Mouse (Mus musculus) myocyte (in vitro differentiated cells): ENCODE measurements around the gene Akr1a1.

ENCODE experiments used
- MYOG ChIP-seq, 3 experiments: IDR thresholded peaks; one replicate each; pipeline ENCODE4 v1.6.1; 2011; ENCODE audit warnings: control low read depth in 2 of 3, low read depth in 2 of 3, mild to moderate bottlenecking in 2 of 3; ENCODE audit not compliant: insufficient read length in 2 of 3, control insufficient read depth in 1 of 3, insufficient read depth in 1 of 3
- POLR2A ChIP-seq: IDR thresholded peaks from one replicate; pipeline ENCODE4 v1.6.1; 2011; ENCODE audit warnings: low read depth, mild to moderate bottlenecking, control low read depth, moderate library complexity; ENCODE audit not compliant: insufficient read length
- POLR2AphosphoS2 ChIP-seq: IDR thresholded peaks from one replicate; pipeline ENCODE4 v1.6.1; 2011; ENCODE audit warnings: low read depth, control low read depth; ENCODE audit not compliant: insufficient read length
- REST ChIP-seq: IDR thresholded peaks from one replicate; pipeline ENCODE4 v1.6.1; 2011; ENCODE audit warnings: mild to moderate bottlenecking, control low read depth, moderate library complexity; ENCODE audit not compliant: insufficient read depth, insufficient read length
- SRF ChIP-seq: IDR thresholded peaks from one replicate; pipeline ENCODE4 v1.6.1; 2011; ENCODE audit warnings: low read depth; ENCODE audit not compliant: control insufficient read depth, insufficient read length
- TCF3 ChIP-seq: IDR thresholded peaks from one replicate; pipeline ENCODE4 v1.6.1; 2011; ENCODE audit warnings: low read depth, control low read depth; ENCODE audit not compliant: insufficient read length
- USF1 ChIP-seq: IDR thresholded peaks from one replicate; pipeline ENCODE4 v1.6.1; 2011; ENCODE audit warnings: low read depth, mild to moderate bottlenecking, control low read depth, moderate library complexity

- TF ChIP-seq REST (no peak), MYOG (IDR thresholded peaks at IDR 0.05; ENCODE audit: control insufficient read depth in 1 of 3, insufficient read depth in 1 of 3, insufficient read length in 2 of 3, low read depth in 2 of 3) (no peak), POLR2AphosphoS2 (no peak), POLR2A (no peak), SRF (no peak), USF1 (no peak), TCF3 (no peak)
Observed at GRCm38 (mm10) chr4:116649411-116649810, 2.1 kb downstream of the Akr1a1 start.
